Mouse (Mus musculus) skeletal muscle tissue, adult 2 months (tissue): ENCODE results near the gene Stard10.
A peak's percentile ranks its signal among the peaks of the same experiment; 100 is the strongest.

ENCODE experiments used
- DNase-seq: peaks from one replicate; pipeline ENCODE4 v3.0.0-alpha.2; 2012; ENCODE audit warnings: low read depth, low spot score

Gene Stard10

GRCm38 (mm10) chr7:101302691-101303090 lies 14.2 kb upstream of the Stard10 start:
- DNase-seq: no peak

GRCm38 (mm10) chr7:101306841-101307240 lies 10.0 kb upstream of the Stard10 start:
- no peak for DNase-seq

GRCm38 (mm10) chr7:101309985-101310326 lies 6.9 kb upstream of the Stard10 start:
- DNase-seq: no peak

GRCm38 (mm10) chr7:101310327-101311028 lies 6.4 kb upstream of the Stard10 start:
- DNase-seq: peak; percentile 98

- DNase-seq: no peak
Measured at GRCm38 (mm10) chr7:101311061-101311460, 5.8 kb upstream of the Stard10 start.

GRCm38 (mm10) chr7:101313033-101313432 lies 3.9 kb upstream of the Stard10 start:
- DNase-seq: no peak

- DNase-seq: no peak
Measured at GRCm38 (mm10) chr7:101314396-101314795, 2.5 kb upstream of the Stard10 start.

- no peak for DNase-seq
Measured at GRCm38 (mm10) chr7:101315699-101316098, 1.2 kb upstream of the Stard10 start.

GRCm38 (mm10) chr7:101316591-101317001 lies 290 bp upstream of the Stard10 start:
- no peak for DNase-seq

GRCm38 (mm10) chr7:101318848-101319247 lies 2.0 kb downstream of the Stard10 start:
- no peak for DNase-seq

GRCm38 (mm10) chr7:101319796-101320195 lies 2.9 kb downstream of the Stard10 start:
- no peak for DNase-seq

- DNase-seq: no peak
Measured at GRCm38 (mm10) chr7:101320399-101321217, 3.7 kb downstream of the Stard10 start.

- no peak for DNase-seq
Measured at GRCm38 (mm10) chr7:101321218-101321827, 4.4 kb downstream of the Stard10 start.

GRCm38 (mm10) chr7:101323141-101323594 lies 6.3 kb downstream of the Stard10 start:
- DNase-seq: no peak

GRCm38 (mm10) chr7:101324142-101324962 lies 7.5 kb downstream of the Stard10 start:
- DNase-seq: no peak

- DNase-seq: no peak
Measured at GRCm38 (mm10) chr7:101326006-101326405, 9.1 kb downstream of the Stard10 start.

- no peak for DNase-seq
Measured at GRCm38 (mm10) chr7:101327263-101327662, 10.4 kb downstream of the Stard10 start.

GRCm38 (mm10) chr7:101327786-101328185 lies 10.9 kb downstream of the Stard10 start:
- no peak for DNase-seq

GRCm38 (mm10) chr7:101328621-101329158 lies 11.8 kb downstream of the Stard10 start:
- no peak for DNase-seq

- DNase-seq: no peak
Measured at GRCm38 (mm10) chr7:101329606-101330005, 12.7 kb downstream of the Stard10 start.
